Mouse (Mus musculus): ENCODE results near the gene Adamts14. TPM values are rescaled to one million over a fixed set of nuclear protein-coding genes. Genes with fewer than 3 reads are reported as not detected.

Gene Adamts14
- polyA plus RNA-seq, 1 experiment from 2014 or later: 0.07 TPM

DNA sequence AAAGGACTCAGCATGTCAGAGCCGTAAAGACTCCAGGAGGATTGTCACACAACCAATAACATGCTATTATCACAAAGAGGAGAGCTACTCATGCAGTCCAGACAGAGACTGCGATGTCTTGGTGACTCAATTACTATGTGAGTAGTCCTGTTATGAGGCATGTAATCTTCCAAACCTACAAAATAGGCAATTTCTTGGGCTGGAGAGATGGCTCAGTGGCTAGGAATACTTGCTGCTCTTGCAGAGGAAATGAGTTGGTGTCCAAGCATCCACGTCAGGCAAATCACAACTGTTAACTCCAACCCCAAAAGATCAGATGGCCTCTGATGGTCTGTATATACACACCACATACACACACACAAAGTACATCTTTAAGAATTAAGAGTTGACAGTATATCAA lies 117.6 kb downstream of the Adamts14 start:
- ATAC-seq (ENCODE audit: low read depth): no peak
- Histone ChIP-seq H3K36me3 (ENCODE audit: control insufficient read depth, insufficient read depth, low read length) (no peaks in the 10 kb centered on the region), H3K27ac (ENCODE audit: low read depth, low read length) (no peak overlapping the region), H3K4me2 (ENCODE audit: low read depth, low read length) (no peak overlapping the region), H3K4me1 (ENCODE audit: control insufficient read depth, insufficient read depth, low read length) (no peaks in the 10 kb centered on the region), H3K27me3 (ENCODE audit: control insufficient read depth, insufficient read depth, low read length) (no peaks in the 10 kb centered on the region), H3K4me3 (ENCODE audit: low read depth, low read length) (no peak overlapping the region), H3K9me3 (ENCODE audit: control insufficient read depth, low read length) (no peaks in the 10 kb centered on the region), H3K9ac (replicated peaks; ENCODE audit: low read depth, low read length) (no peak overlapping the region)
- 72% methylated on average over 3 of the region's 3 CpGs for WGBS

DNA sequence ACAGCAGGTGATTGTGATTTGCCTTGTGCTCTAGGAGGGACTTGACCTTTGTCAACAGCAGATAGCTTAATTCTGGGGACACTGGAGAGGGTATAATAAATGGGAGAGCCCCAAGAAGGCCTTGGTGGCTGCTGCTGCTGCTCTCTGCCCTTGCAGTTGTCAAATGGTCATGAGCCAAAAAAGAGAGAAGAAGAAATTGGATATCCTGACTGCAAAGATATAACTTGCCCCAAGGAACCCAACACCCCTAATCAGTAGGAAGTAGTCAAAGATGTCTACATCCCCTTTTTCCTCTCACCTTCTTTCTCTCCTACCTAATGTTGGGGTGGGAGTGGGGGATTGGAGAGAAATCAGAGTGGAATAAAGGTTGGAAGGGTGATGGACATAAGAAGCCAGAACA lies 121.1 kb downstream of the Adamts14 start:
- Histone ChIP-seq H3K9me3 (ENCODE audit: control insufficient read depth, low read length) (no peaks in the 10 kb centered on the region), H3K4me2 (ENCODE audit: low read depth, low read length) (no peak overlapping the region), H3K4me1 (ENCODE audit: control insufficient read depth, insufficient read depth, low read length) (no peaks in the 10 kb centered on the region), H3K4me3 (ENCODE audit: low read depth, low read length) (no peak overlapping the region), H3K36me3 (ENCODE audit: control insufficient read depth, insufficient read depth, low read length) (no peaks in the 10 kb centered on the region), H3K27me3 (ENCODE audit: control insufficient read depth, insufficient read depth, low read length) (no peaks in the 10 kb centered on the region), H3K9ac (replicated peaks; ENCODE audit: low read depth, low read length) (no peak overlapping the region), H3K27ac (ENCODE audit: low read depth, low read length) (no peak overlapping the region)
- ATAC-seq (ENCODE audit: low read depth): no peak

DNA sequence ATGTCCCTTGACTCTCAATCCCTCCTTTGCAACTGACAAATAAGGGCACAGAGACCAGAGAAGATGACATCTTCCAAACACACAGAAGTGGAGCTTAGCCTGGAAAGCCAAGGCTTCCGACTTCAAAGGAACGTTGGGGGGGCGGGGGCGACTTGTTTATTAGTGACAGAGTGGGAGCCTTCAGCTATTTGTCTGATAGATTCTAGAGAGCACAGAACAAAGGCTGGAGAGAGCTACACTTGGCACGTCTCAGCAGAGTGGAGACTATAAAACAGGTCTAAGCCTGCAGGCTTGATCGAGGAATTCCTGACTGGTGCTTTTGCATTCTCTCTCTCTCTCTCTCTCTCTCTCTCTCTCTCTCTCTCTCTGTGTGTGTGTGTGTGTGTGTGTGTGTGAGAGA lies 122.6 kb downstream of the Adamts14 start:
- H3K4me3 ChIP-seq (ENCODE audit: low read depth, low read length): no peak overlapping the region
- no peak overlapping the region for H3K27ac ChIP-seq (ENCODE audit: low read depth, low read length)
- WGBS: 24% methylated on average over 6 of the region's 6 CpGs
- no peak for ATAC-seq (ENCODE audit: low read depth)
- H3K9me3 ChIP-seq (ENCODE audit: control insufficient read depth, low read length): no peaks in the 10 kb centered on the region
- H3K27me3 ChIP-seq (ENCODE audit: control insufficient read depth, insufficient read depth, low read length): no peaks in the 10 kb centered on the region
- H3K4me1 ChIP-seq (ENCODE audit: control insufficient read depth, insufficient read depth, low read length): peaks cover 1% of the 10 kb centered on the region; the same call in 1 of the 2 replicates
- H3K36me3 ChIP-seq (ENCODE audit: control insufficient read depth, insufficient read depth, low read length): no peaks in the 10 kb centered on the region
- no peak overlapping the region for H3K9ac ChIP-seq (replicated peaks; ENCODE audit: low read depth, low read length)
- no peak overlapping the region for H3K4me2 ChIP-seq (ENCODE audit: low read depth, low read length)

DNA sequence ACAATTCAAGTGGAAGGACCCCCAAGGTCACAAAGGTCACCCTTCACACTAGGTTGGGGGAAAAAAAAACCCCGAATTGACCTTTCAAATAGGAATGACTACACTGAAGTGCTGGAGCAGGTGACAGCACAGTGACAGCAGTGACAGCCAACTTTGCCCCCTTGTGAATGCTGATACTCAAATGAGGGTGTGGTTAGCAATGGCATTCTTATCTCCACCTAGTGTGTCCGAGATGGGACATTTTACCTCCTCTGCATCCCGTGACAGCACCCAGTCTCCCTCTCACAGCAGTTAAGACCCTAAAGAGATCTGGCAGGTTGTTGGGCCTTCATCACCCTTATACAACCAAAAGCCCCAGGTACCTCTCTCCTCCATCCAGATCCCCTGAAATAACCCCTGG lies 123.8 kb downstream of the Adamts14 start:
- WGBS: 89% methylated on average over 3 of the region's 3 CpGs

DNA sequence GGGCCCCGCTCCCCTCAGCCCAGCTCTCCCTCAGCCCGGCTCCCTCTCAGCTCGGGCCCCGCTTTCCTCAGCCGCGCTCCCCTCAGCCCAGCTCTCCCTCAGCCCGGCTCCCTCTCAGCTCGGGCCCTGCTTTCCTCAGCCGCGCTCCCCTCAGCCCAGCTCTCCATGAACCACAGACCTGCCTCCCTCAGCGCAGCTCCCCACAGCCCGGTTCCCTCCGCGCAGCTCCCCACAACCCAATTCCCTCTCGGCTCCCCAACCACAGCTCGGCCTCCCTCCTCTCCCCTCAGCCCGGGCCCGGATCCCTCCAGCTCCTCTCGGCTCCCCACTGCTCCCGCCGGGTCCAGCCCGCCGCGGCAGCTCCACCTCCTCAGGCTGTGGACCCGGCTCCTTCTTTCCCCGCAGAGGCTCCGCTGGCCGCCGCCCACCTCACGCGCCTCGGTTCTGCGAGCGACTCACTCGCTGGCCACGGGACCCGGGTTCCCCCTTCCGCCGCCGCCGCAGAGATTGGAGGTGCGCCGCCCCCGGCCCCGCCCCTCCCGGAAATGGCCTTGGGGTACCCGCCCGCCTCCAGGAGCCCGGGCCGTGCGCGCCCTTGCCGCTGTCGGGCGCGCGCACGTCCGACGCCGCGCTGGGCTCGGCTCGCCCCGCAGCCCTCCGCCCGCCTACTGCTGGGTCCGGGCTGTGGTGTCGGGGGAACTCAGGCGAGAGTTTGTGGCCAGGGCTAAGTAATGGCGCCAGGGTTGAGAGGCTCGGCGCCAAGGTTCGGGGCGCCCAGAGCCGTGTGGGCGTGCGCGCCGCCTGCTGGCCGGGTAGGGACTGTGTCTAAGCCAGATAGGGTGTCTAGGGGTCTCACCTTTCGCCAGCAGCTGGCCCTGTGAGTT lies 125.8 kb downstream of the Adamts14 start, which contains the start of gene Sgpl1:
Gene Sgpl1, minus strand, starts transcription at position 547 of the 884 bp plus-strand sequence.
- WGBS: under 1% methylated on average over 69 of the region's 82 CpGs

More for the DNA sequence above, 123.8 kb downstream of the Adamts14 start:
- no peak for ATAC-seq (ENCODE audit: low read depth)
- peaks cover 8% of the 10 kb centered on the region; the same call in 1 of the 2 replicates for H3K4me1 ChIP-seq (ENCODE audit: control insufficient read depth, insufficient read depth, low read length)
- no peak overlapping the region for H3K27ac ChIP-seq (ENCODE audit: low read depth, low read length)
- no peak overlapping the region for H3K4me2 ChIP-seq (ENCODE audit: low read depth, low read length)
- H3K9ac ChIP-seq (replicated peaks; ENCODE audit: low read depth, low read length): no peak overlapping the region
- H3K9me3 ChIP-seq (ENCODE audit: control insufficient read depth, low read length): no peaks in the 10 kb centered on the region
- H3K4me3 ChIP-seq (ENCODE audit: low read depth, low read length): no peak overlapping the region
- H3K27me3 ChIP-seq (ENCODE audit: control insufficient read depth, insufficient read depth, low read length): no peaks in the 10 kb centered on the region
- H3K36me3 ChIP-seq (ENCODE audit: control insufficient read depth, insufficient read depth, low read length): no peaks in the 10 kb centered on the region

More for the DNA sequence above, 125.8 kb downstream of the Adamts14 start, which contains the start of gene Sgpl1:
- peak within 1 kb of the TSS; percentile 65 for H3K4me2 ChIP-seq (ENCODE audit: low read depth, low read length)
- H3K27me3 ChIP-seq (ENCODE audit: control insufficient read depth, insufficient read depth, low read length): no peaks in the 10 kb centered on the region
- peak; percentile 90 for ATAC-seq (ENCODE audit: low read depth)
- no peaks in the 10 kb centered on the region for H3K9me3 ChIP-seq (ENCODE audit: control insufficient read depth, low read length)
- H3K4me1 ChIP-seq (ENCODE audit: control insufficient read depth, insufficient read depth, low read length): peaks cover 8% of the 10 kb centered on the region; the same call in 1 of the 2 replicates
- H3K27ac ChIP-seq (ENCODE audit: low read depth, low read length): peak within 1 kb of the TSS; percentile 90
- H3K9ac ChIP-seq (replicated peaks; ENCODE audit: low read depth, low read length): peak within 1 kb of the TSS; percentile 82
- no peaks in the 10 kb centered on the region for H3K36me3 ChIP-seq (ENCODE audit: control insufficient read depth, insufficient read depth, low read length)
- peak within 1 kb of the TSS; percentile 69 for H3K4me3 ChIP-seq (ENCODE audit: low read depth, low read length)

Other genes with a start within 250 kb of the Adamts14 start
- 38.2 and 51.2 TPM in 2 replicates for gene Pcbd1, start 184.1 kb downstream of the Adamts14 start, polyA plus RNA-seq (2014; fragmentation: Nextera tagmentation; extraction: Ambion mirVana)
- gene Sgpl1, start 125.7 kb downstream of the Adamts14 start, polyA plus RNA-seq (2014; fragmentation: Nextera tagmentation; extraction: Ambion mirVana): 47.9 and 66.5 TPM in 2 replicates
- gene Tbata, start 101.5 kb downstream of the Adamts14 start, polyA plus RNA-seq (2014; fragmentation: Nextera tagmentation; extraction: Ambion mirVana): not detected in 2 replicates
- not detected in 2 replicates for gene Prf1, start 24.4 kb upstream of the Adamts14 start, polyA plus RNA-seq (2014; fragmentation: Nextera tagmentation; extraction: Ambion mirVana)
- 19.0 and 25.5 TPM in 2 replicates for gene Pald1, start 110.1 kb upstream of the Adamts14 start, polyA plus RNA-seq (2014; fragmentation: Nextera tagmentation; extraction: Ambion mirVana)
- gene Nodal, start 144.5 kb upstream of the Adamts14 start, polyA plus RNA-seq (2014; fragmentation: Nextera tagmentation; extraction: Ambion mirVana): 0.12 and 0.13 TPM in 2 replicates
- 33.7 and 40.0 TPM in 2 replicates for gene Eif4ebp2, start 179.2 kb upstream of the Adamts14 start, polyA plus RNA-seq (2014; fragmentation: Nextera tagmentation; extraction: Ambion mirVana)
- 14.8 and 15.4 TPM in 2 replicates for gene Lrrc20, start 202.4 kb upstream of the Adamts14 start, polyA plus RNA-seq (2014; fragmentation: Nextera tagmentation; extraction: Ambion mirVana)

Data from neural tube, embryonic 14.5 days (tissue).